ENCODE assay signal across 17 mouse cellular contexts in the genomic region with DNA sequence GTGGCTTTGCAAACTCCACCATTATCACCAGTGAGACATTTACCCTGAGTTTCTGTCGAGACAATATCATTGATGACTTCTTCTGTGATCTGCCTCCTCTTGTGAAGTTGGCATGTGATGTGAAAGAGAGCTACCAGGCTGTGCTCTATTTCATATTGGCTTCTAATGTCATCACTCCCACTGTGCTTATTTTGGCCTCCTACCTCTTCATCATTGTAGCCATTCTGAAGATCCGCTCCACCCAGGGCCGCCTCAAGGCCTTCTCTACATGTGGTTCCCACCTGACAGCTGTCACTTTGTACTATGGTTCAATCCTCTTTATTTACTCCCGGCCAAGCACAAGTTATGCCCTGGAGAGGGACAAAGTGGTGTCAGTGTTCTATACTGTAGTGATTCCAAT. TPM values are rescaled to one million over a fixed set of nuclear protein-coding genes. Genes with fewer than 3 reads are reported as not detected.
DNase-seq lines count a peak whose midpoint lies in the region.
"Had no signal": no experiment of that assay in that cellular context is flagged by ENCODE, and none has a peak within 500 bp of the region (broad histone marks: within the 10 kb centered on the region; RNA-seq: fewer than 3 reads in every experiment).

No protein-coding gene starts in this region.

- peak; percentile 14 to 59 for DNase-seq in cerebellum, postnatal 10 days
- DNase-seq in cerebellum, adult 11-12 months = no peak
- peak; percentile 56 for DNase-seq in heart, adult 11 months
- no peak for DNase-seq in heart, adult 18-20 months
- DNase-seq in left cerebral cortex, postnatal 4 days = peak; percentile 27
- DNase-seq in left cerebral cortex, adult 11 months (ENCODE audit: low spot score) = no peak
- DNase-seq: adrenal gland, adult 8-10 months; adrenal gland, postnatal 14 days; adrenal gland, postnatal 36 days; B cell, adult 2 months; cerebellum, adult 18-20 months; cerebellum, adult 8-10 months; cerebellum, adult 9-11 months; forebrain, postnatal 0 days had no signal

- intact Hi-C loops in left cerebral cortex, postnatal 4 days (cut with DNase I) = no loop called here

RNA-seq across cellular contexts. Expression of a gene that starts 8.7 kb away (rescaled TPM):
- not detected for total RNA-seq in heart, adult 18-20 months (2021)
- not detected for total RNA-seq in left cerebral cortex, postnatal 4 days (2021)
- total RNA-seq: adrenal gland, adult 18-20 months; adrenal gland, adult 8-10 months; adrenal gland, postnatal 14 days; adrenal gland, postnatal 36 days; CH12.LX; forebrain, postnatal 0 days had no signal

RNA-seq across cellular contexts. Expression of a gene that starts 13.1 kb away (rescaled TPM):
- not detected for total RNA-seq in heart, adult 18-20 months (2021)
- not detected for total RNA-seq in left cerebral cortex, postnatal 4 days (2021)
- total RNA-seq: adrenal gland, adult 18-20 months; adrenal gland, adult 8-10 months; CH12.LX; forebrain, postnatal 0 days; G1E had no signal

RNA-seq across cellular contexts. Expression of a gene that starts 18.7 kb away (rescaled TPM):
- total RNA-seq in heart, adult 18-20 months (2021) = not detected
- not detected for total RNA-seq in left cerebral cortex, postnatal 4 days (2021)
- total RNA-seq: adrenal gland, adult 18-20 months; adrenal gland, adult 8-10 months; adrenal gland, postnatal 14 days; adrenal gland, postnatal 36 days; CH12.LX; forebrain, postnatal 0 days had no signal

RNA-seq across cellular contexts. Expression of a gene that starts 28.0 kb away (rescaled TPM):
- total RNA-seq in heart, adult 18-20 months (2021) = not detected
- not detected for total RNA-seq in left cerebral cortex, postnatal 4 days (2021)
- total RNA-seq: adrenal gland, adult 18-20 months; adrenal gland, postnatal 14 days; adrenal gland, postnatal 36 days; CH12.LX; forebrain, postnatal 0 days; G1E had no signal

RNA-seq across cellular contexts. Expression of a gene that starts 38.6 kb away (rescaled TPM):
- total RNA-seq in heart, adult 18-20 months (2021) = not detected
- not detected for total RNA-seq in left cerebral cortex, postnatal 4 days (2021)
- total RNA-seq: adrenal gland, adult 18-20 months; adrenal gland, postnatal 36 days; CH12.LX; forebrain, postnatal 0 days had no signal

Comparison
In these comparisons a context has a peak if more than half of its experiments do, and no peak if none do; other contexts are left out.
1. DNase-seq: peak in cerebellum, postnatal 10 days (2 of 2), heart, adult 11 months (single experiment) and left cerebral cortex, postnatal 4 days (single experiment); none in cerebellum, adult 11-12 months (single experiment), heart, adult 18-20 months (0 of 2) and left cerebral cortex, adult 11 months (single experiment).